Mouse (Mus musculus) cerebellum, adult 18-20 months (tissue): ENCODE data around the gene Cdh13.
"Not testable (repeated sequence)": the region's sequence is repeated elsewhere in the genome, so short reads cannot be mapped to it uniquely, and the experiment has no call there.

Experiments used
- DNase-seq, 2 experiments: peaks; one replicate each; pipeline ENCODE4 v3.0.0; 2021

Gene Cdh13

GRCm38 (mm10) chr8:118701312-118701880, 417.9 kb downstream of the Cdh13 start:
- no peak for DNase-seq

GRCm38 (mm10) chr8:118709366-118709765, 425.8 kb downstream of the Cdh13 start:
- DNase-seq: no peak

- no peak for DNase-seq
Measured at GRCm38 (mm10) chr8:118711631-118712030, 428.1 kb downstream of the Cdh13 start.

GRCm38 (mm10) chr8:118713111-118713510, 429.6 kb downstream of the Cdh13 start:
- DNase-seq: no peak

GRCm38 (mm10) chr8:118713596-118713995, 430.1 kb downstream of the Cdh13 start:
- no peak for DNase-seq

GRCm38 (mm10) chr8:118722896-118723295, 439.4 kb downstream of the Cdh13 start:
- DNase-seq: no peak

GRCm38 (mm10) chr8:118725651-118726050, 442.1 kb downstream of the Cdh13 start:
- DNase-seq: no peak

GRCm38 (mm10) chr8:118741781-118742180, 458.2 kb downstream of the Cdh13 start:
- DNase-seq: no peak

GRCm38 (mm10) chr8:118744991-118745390, 461.5 kb downstream of the Cdh13 start:
- DNase-seq: no peak

GRCm38 (mm10) chr8:118748041-118748604, 464.6 kb downstream of the Cdh13 start:
- no peak for DNase-seq

GRCm38 (mm10) chr8:118749191-118749590, 465.7 kb downstream of the Cdh13 start:
- peak; percentile 79 to 81 for DNase-seq

DNA sequence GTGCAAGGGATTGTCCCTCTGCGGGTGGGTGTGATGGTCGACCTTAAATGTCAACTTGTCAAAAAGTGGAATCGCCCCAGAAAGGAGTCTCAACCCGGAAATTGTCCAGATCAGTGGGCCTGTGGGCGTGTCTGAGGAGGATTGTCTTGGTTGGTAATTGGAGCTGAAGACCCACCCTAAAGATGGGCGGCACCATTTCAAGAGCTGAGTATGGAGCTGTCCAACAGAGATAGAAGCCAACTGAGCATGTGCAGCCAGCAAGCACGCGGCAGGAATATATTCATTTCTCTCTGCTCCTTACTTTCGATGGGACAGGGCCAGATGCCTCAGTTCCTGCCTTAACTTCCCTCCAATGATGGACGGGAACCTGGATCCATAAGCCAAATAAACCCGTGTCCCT, 466.3 kb downstream of the Cdh13 start:
- DNase-seq: no peak

DNA sequence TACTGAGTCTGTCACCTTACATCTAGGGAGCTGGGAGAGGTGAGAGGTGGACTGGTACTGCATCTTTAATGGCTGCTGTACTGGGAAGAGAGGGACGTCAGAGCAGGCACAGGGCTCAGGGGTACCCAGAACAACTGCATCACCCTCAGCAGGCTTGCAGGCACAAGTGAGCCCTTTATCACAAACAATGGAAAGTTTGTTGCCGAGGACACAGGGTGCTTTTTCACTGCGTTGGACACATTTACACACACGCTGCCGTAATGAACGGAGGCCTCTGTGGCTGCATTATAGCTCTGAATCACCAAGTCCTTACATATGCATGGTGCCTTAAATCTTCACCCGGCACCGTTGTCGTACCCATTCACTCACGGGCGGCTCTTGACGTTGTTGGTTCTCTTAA, 470.2 kb downstream of the Cdh13 start:
- no peak for DNase-seq

DNA sequence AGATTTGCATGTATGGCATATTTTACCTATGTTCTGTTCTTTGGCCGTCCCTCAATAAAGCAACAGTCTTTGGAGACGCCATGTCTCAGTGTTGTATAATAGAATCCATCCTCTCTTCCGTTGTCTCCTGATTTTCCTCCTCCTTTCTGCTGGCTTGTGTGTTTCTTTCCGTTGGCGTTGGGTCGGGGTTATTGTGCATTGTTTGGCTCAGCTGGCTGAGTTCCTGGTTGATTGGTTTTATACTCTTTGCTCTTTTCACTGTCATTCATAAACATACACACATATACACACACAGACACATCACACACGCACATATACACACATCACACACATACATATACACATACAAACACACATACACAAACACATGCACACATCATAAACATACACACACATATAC, 470.6 kb downstream of the Cdh13 start:
- no peak for DNase-seq

DNA sequence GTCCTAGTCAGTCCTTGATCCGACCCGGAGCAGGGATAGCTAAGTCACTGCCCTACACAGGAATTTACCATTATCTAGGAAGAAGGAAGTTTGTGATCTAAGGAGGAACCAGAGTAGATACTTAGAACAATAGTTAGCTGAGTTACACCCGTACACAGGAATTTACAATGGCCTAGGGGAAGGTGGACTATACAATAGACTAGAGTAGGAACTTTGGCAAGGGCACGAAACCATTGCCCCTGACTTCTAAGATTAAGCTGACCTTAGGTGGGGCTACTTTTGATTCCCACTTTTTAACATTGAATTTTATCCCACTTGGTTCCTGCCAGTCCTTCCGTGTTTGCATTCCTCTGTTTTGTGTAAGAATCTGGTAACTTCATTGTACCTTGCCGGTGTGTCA, 494.0 kb downstream of the Cdh13 start:
- not testable (repeated sequence) for DNase-seq

DNA sequence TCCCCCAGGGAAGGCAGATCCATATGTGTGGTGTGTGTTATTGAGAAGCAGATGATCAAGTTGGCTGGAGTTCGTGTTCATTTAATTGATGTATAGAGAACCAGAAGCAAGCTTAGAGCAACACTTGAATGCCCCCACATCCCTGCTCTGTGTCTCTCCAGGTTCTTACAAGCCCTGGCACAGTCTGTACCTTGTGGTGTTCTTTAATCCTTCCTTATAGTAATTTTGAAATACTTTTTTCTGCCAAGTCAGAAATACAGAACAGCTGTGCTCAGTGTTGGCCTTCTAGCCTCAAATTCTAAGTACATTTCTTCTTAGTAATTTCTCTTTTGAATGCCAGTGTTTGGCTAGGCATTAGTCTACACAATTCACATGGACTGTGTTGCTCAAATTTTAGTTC, 494.8 kb downstream of the Cdh13 start:
- DNase-seq: no peak

- DNase-seq: peak; percentile 69 to 74
Measured at GRCm38 (mm10) chr8:118785646-118786045, 502.1 kb downstream of the Cdh13 start.

DNA sequence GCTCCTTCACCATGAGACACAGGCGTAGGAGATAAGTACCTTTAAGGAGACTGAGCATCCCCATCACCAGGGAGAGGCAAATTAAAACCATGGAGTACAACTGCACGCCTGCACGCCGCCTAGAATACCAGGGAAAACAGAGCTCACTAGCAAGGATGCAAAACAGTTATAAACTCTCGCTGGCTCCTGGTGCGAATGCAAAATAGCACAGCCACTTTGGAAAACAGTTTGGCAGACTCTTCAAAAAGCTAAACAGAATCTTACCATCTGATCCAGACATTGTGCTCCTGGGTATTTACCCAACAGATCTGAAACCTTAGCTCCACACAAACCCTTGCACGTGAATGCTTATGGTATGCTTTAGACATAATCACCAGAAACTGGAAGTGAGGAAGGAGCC, 506.1 kb downstream of the Cdh13 start:
- DNase-seq: no peak

- DNase-seq: no peak
Measured at GRCm38 (mm10) chr8:118794886-118795285, 511.4 kb downstream of the Cdh13 start.

- no peak for DNase-seq
Measured at GRCm38 (mm10) chr8:118796491-118796890, 513.0 kb downstream of the Cdh13 start.

DNA sequence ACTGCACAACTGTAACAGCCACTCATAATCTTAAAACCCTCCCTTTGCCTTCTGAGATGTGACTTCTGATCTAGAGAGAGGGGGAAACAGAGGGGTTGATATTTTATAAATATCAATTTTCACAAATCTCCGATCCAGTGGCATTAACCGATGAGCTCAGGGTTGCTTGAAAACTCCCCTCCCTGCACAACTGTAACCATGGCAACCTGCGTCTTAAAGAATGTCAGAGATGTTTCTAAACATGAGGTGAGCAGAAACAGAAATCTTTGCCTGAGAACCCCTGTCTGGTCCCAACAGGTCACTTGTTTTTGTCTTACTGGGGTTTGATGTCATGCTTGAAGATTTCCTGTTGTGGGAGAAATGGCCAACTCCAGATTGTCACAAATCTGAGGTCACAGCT, 513.6 kb downstream of the Cdh13 start:
- no peak for DNase-seq

GRCm38 (mm10) chr8:118803168-118803567, 519.6 kb downstream of the Cdh13 start:
- no peak for DNase-seq

DNA sequence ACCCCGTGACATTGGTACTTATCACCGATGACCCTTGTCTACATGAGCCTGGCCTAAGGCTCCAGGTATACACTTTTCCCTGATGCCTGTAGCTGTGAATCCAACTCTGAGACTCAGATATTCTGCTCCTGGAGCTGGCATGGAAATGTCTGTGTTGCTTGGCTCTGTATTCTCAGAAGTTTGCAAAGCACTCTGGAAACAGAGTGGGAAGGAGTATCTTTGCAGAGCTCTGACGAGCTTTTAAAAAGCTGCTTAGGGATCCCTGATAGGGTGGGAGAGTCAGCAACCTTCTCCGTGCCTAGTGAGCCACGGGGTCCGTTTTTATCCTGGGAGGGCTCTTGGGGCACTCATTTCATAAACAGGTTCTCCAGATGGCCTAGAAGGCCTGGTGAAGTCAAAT, 526.1 kb downstream of the Cdh13 start:
- DNase-seq: no peak

DNA sequence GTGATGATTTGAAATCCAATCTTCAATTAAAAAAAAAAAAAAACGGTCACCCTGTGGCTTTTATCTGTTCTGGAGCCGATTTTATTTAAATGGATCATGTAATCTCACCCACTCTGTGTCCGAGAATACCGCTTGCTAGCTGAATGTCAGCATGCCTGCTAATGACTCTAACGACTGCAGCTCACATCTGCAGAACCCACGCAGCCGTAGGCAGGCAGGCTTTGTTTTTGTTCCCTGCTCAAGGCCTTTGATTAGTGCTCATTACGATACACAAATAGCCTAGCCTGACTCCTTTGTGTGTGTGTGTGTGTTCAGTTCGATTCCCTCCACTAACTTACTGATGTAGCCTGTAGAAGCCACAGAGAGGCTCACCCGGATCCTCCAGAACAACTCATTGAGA, 531.5 kb downstream of the Cdh13 start:
- DNase-seq: no peak

- DNase-seq: no peak
Measured at GRCm38 (mm10) chr8:118826761-118827160, 543.2 kb downstream of the Cdh13 start.
